Comparison of ENCODE assay signal across 19 mouse cellular contexts in genomic region chr1:139407701-139408100, GRCm38 (mm10). TPM values are rescaled to one million over a fixed set of nuclear protein-coding genes. Genes with fewer than 3 reads are reported as not detected.
DNase-seq lines count a peak whose midpoint lies in the region; ATAC-seq and TF ChIP-seq lines count a peak whose summit lies in the region.
"Had no signal": no experiment of that assay in that cellular context is flagged by ENCODE, and none has a peak within 500 bp of the region (broad histone marks: within the 10 kb centered on the region; RNA-seq: fewer than 3 reads in every experiment).

No protein-coding gene starts in this region.

- H3K9ac ChIP-seq in liver, embryonic 14.5 days (replicated peaks): no peak overlapping the region
- H3K9ac ChIP-seq in liver, embryonic 11.5 days (ENCODE audit: low read depth, low read length): no peak overlapping the region
- H3K9ac ChIP-seq: forebrain, embryonic 13.5 days; heart, embryonic 13.5 days; limb, embryonic 12.5 days; lung, embryonic 14.5 days; neural tube, embryonic 15.5 days; stomach, embryonic 15.5 days had no signal

- H3K36me3 ChIP-seq in liver, embryonic 14.5 days (replicated peaks; ENCODE audit: control insufficient read depth, insufficient read depth, low read depth): no peaks in the 10 kb centered on the region
- no peaks in the 10 kb centered on the region for H3K36me3 ChIP-seq in liver, embryonic 11.5 days (ENCODE audit: control insufficient read depth, insufficient read depth, low read length)
- H3K36me3 ChIP-seq in limb, embryonic 10.5 days: no peaks in the 10 kb centered on the region
- H3K36me3 ChIP-seq: heart, embryonic 13.5 days; limb, embryonic 12.5 days; neural tube, embryonic 15.5 days; stomach, embryonic 15.5 days had no signal

- H3K27me3 ChIP-seq in liver, embryonic 14.5 days (ENCODE audit: control insufficient read depth, insufficient read depth, low read length): no peaks in the 10 kb centered on the region
- H3K27me3 ChIP-seq in liver, embryonic 11.5 days (replicated peaks; ENCODE audit: control insufficient read depth, insufficient read depth, low read length): no peaks in the 10 kb centered on the region
- H3K27me3 ChIP-seq in limb, embryonic 10.5 days (ENCODE audit: low read depth, poor library complexity, severe bottlenecking): no peaks in the 10 kb centered on the region
- H3K27me3 ChIP-seq: forebrain, embryonic 13.5 days; heart, embryonic 13.5 days; limb, embryonic 12.5 days; neural tube, embryonic 15.5 days; stomach, embryonic 15.5 days had no signal

- H3K4me2 ChIP-seq in liver, embryonic 14.5 days (ENCODE audit: low read depth): no peak overlapping the region
- no peak overlapping the region for H3K4me2 ChIP-seq in liver, embryonic 11.5 days
- H3K4me2 ChIP-seq: forebrain, embryonic 13.5 days; heart, embryonic 13.5 days; limb, embryonic 12.5 days; lung, embryonic 14.5 days; neural tube, embryonic 15.5 days; stomach, embryonic 15.5 days had no signal

- no peak for ATAC-seq in liver, embryonic 14.5 days (ENCODE audit: insufficient read depth)
- ATAC-seq in liver, embryonic 11.5 days (replicated peaks; ENCODE audit: low FRiP score): no peak
- ATAC-seq in CD4-positive, CD25-positive, alpha-beta regulatory T cell, adult 4 months: peak; percentile 41
- ATAC-seq: forebrain, embryonic 13.5 days had no signal

- WGBS in liver, embryonic 14.5 days (ENCODE audit: insufficient replicate concordance): 47% methylated on average over 5 of the region's 5 CpGs
- 58% methylated on average over 5 of the region's 5 CpGs for WGBS in liver, embryonic 11.5 days
- WGBS in limb, embryonic 10.5 days: 62% methylated on average over 5 of the region's 5 CpGs

- no peak for TF ChIP-seq EP300 in liver, embryonic 14.5 days (IDR thresholded peaks at IDR 0.05; ENCODE audit: low read depth)

- H3K27ac ChIP-seq in liver, embryonic 14.5 days: no peak overlapping the region
- H3K27ac ChIP-seq in liver, embryonic 11.5 days (ENCODE audit: low read depth, low read length): no peak overlapping the region
- no peak overlapping the region for H3K27ac ChIP-seq in limb, embryonic 10.5 days
- H3K27ac ChIP-seq: forebrain, embryonic 13.5 days; heart, embryonic 13.5 days; limb, embryonic 12.5 days; neural tube, embryonic 15.5 days; stomach, embryonic 15.5 days had no signal

- H3K4me1 ChIP-seq in liver, embryonic 14.5 days (replicated peaks; ENCODE audit: control insufficient read depth in 2 of 2, insufficient read depth in 2 of 2, low read length in 1 of 2): no peaks in the 10 kb centered on the region
- no peaks in the 10 kb centered on the region for H3K4me1 ChIP-seq in liver, embryonic 11.5 days (replicated peaks; ENCODE audit: control insufficient read depth, insufficient read depth, low read length)
- H3K4me1 ChIP-seq in limb, embryonic 10.5 days: 0 out of 2 replicates have a peak, but pooled peaks cover 4% of the 10 kb centered on the region
- H3K4me1 ChIP-seq: forebrain, embryonic 13.5 days; heart, embryonic 13.5 days; limb, embryonic 12.5 days; neural tube, embryonic 15.5 days; stomach, embryonic 15.5 days had no signal

- H3K9me3 ChIP-seq in liver, embryonic 14.5 days (ENCODE audit: control insufficient read depth, low read length): no peaks in the 10 kb centered on the region
- no peaks in the 10 kb centered on the region for H3K9me3 ChIP-seq in liver, embryonic 11.5 days (ENCODE audit: control insufficient read depth, low read length)
- H3K9me3 ChIP-seq in limb, embryonic 10.5 days (replicated peaks): no peaks in the 10 kb centered on the region
- H3K9me3 ChIP-seq: forebrain, embryonic 13.5 days; limb, embryonic 12.5 days; neural tube, embryonic 15.5 days; stomach, embryonic 15.5 days had no signal

- no peak overlapping the region for H3K4me3 ChIP-seq in liver, embryonic 14.5 days (ENCODE audit: insufficient read depth in 1 of 2, low read depth in 2 of 2, low read length in 2 of 2)
- H3K4me3 ChIP-seq in liver, embryonic 11.5 days (ENCODE audit: low read depth, low read length): no peak overlapping the region
- H3K4me3 ChIP-seq in limb, embryonic 10.5 days: no peak overlapping the region
- H3K4me3 ChIP-seq: forebrain, embryonic 13.5 days; heart, embryonic 13.5 days; limb, embryonic 12.5 days; neural tube, embryonic 15.5 days; stomach, embryonic 15.5 days had no signal

- 0 out of 2 replicates have a peak, but pooled peaks have one; percentile 11 for TF ChIP-seq CTCF in liver, embryonic 14.5 days (IDR thresholded peaks at IDR 0.05; ENCODE audit: low read depth)

- no peak for DNase-seq in liver, embryonic 14.5 days (ENCODE audit: low read depth in 3 of 3, low spot score in 3 of 3)
- DNase-seq in liver, embryonic 11.5 days (ENCODE audit: low spot score): no peak
- peak; percentile 34 for DNase-seq in NIH3T3 (ENCODE audit: low read depth)
- DNase-seq in naive thymus-derived CD4-positive, alpha-beta T cell, adult 2 months (ENCODE audit: low read depth): peak; percentile 21
- no peak for DNase-seq in limb, embryonic 10.5 days (ENCODE audit: low spot score)
- DNase-seq in layer of hippocampus, postnatal 25 days (ENCODE audit: extremely low spot score in 1 of 2, low spot score in 1 of 2): no peak
- DNase-seq: cerebellum, adult 11-12 months; heart, postnatal 4 days; lung, embryonic 14.5 days; thymus, postnatal 14 days had no signal

RNA-seq across cellular contexts. Expression of gene Zbtb41, which starts 14.4 kb away (rescaled TPM):
- 1.1 and 1.6 TPM in 2 replicates for polyA plus RNA-seq in liver, embryonic 14.5 days (2012; rRNA removed)
- polyA plus RNA-seq in liver, embryonic 14.5 days (2014; fragmentation: Nextera tagmentation; extraction: Ambion mirVana): 2.2 and 3.2 TPM in 2 replicates
- 7.8 and 8.2 TPM in 2 replicates for polyA plus RNA-seq in liver, embryonic 11.5 days (2014; fragmentation: Nextera tagmentation; extraction: Ambion mirVana)
- 1 to 10 TPM; 3.4 to 3.7 TPM for polyA plus RNA-seq in CD4-positive, CD25-positive, alpha-beta regulatory T cell, adult 4 months (2017; shearing (Covaris generic))
- 8.4 and 11.1 TPM in 2 replicates for polyA plus RNA-seq in limb, embryonic 10.5 days (2016; fragmentation: Nextera tagmentation; extraction: Ambion mirVana)
- 10 to 100 TPM; 29.2 to 30.5 TPM for total RNA-seq in layer of hippocampus, postnatal 25 days (2021)

RNA-seq across cellular contexts. Expression of gene Crb1, which starts 30.8 kb away (rescaled TPM):
- polyA plus RNA-seq in liver, embryonic 14.5 days (2012; rRNA removed): 0.01 TPM in 1 of 2 replicates, not detected in the other
- polyA plus RNA-seq in liver, embryonic 14.5 days (2014; fragmentation: Nextera tagmentation; extraction: Ambion mirVana): not detected in 2 replicates
- 0.07 and 0.10 TPM in 2 replicates for polyA plus RNA-seq in liver, embryonic 11.5 days (2014; fragmentation: Nextera tagmentation; extraction: Ambion mirVana)
- polyA plus RNA-seq in CD4-positive, CD25-positive, alpha-beta regulatory T cell, adult 4 months (2017; shearing (Covaris generic)): not detected
- 0.44 and 0.46 TPM in 2 replicates for polyA plus RNA-seq in limb, embryonic 10.5 days (2016; fragmentation: Nextera tagmentation; extraction: Ambion mirVana)
- total RNA-seq in layer of hippocampus, postnatal 25 days (2021): under 1 TPM; 0.57 to 0.61 TPM
- total RNA-seq: gastrocnemius, postnatal 4 days; megakaryocyte progenitor cell, adult 5-6 weeks had no signal
- polyA plus RNA-seq: lung, embryonic 14.5 days; small intestine, adult 2 months had no signal

RNA-seq across cellular contexts. Expression of gene Aspm, which starts 46.9 kb away (rescaled TPM):
- polyA plus RNA-seq in liver, embryonic 14.5 days (2012; rRNA removed): 4.4 and 6.6 TPM in 2 replicates
- polyA plus RNA-seq in liver, embryonic 14.5 days (2014; fragmentation: Nextera tagmentation; extraction: Ambion mirVana): 11.4 and 13.8 TPM in 2 replicates
- 16.1 and 19.0 TPM in 2 replicates for polyA plus RNA-seq in liver, embryonic 11.5 days (2014; fragmentation: Nextera tagmentation; extraction: Ambion mirVana)
- polyA plus RNA-seq in CD4-positive, CD25-positive, alpha-beta regulatory T cell, adult 4 months (2017; shearing (Covaris generic)): 1 to 10 TPM in 1 of 2 experiments, under 1 TPM in 1; 0.56 to 2.0 TPM
- 19.0 and 22.3 TPM in 2 replicates for polyA plus RNA-seq in limb, embryonic 10.5 days (2016; fragmentation: Nextera tagmentation; extraction: Ambion mirVana)
- under 1 TPM; 0.70 to 0.71 TPM for total RNA-seq in layer of hippocampus, postnatal 25 days (2021)

Comparison
In these comparisons a context has a peak if more than half of its experiments do, and no peak if none do; other contexts are left out.
1. DNase-seq: peak in NIH3T3 (single experiment) and naive thymus-derived CD4-positive, alpha-beta T cell, adult 2 months (single experiment); none in liver, embryonic 14.5 days (0 of 3), liver, embryonic 11.5 days (single experiment), limb, embryonic 10.5 days (single experiment) and layer of hippocampus, postnatal 25 days (0 of 2).